Mouse (Mus musculus) thymus, postnatal 36 days (tissue): ENCODE measurements at regions not wholly inside any gene's neighbourhood (a gene's known extent, or its start where the extent isn't known, plus 50 kb on each side); places are given as distances from the start of the nearest gene placed in this dataset.

ENCODE experiments used
- DNase-seq, 2 experiments: peaks; one replicate each; pipeline ENCODE4 v3.0.0; 2022; ENCODE audit warnings: mixed read lengths in 2 of 2

DNA sequence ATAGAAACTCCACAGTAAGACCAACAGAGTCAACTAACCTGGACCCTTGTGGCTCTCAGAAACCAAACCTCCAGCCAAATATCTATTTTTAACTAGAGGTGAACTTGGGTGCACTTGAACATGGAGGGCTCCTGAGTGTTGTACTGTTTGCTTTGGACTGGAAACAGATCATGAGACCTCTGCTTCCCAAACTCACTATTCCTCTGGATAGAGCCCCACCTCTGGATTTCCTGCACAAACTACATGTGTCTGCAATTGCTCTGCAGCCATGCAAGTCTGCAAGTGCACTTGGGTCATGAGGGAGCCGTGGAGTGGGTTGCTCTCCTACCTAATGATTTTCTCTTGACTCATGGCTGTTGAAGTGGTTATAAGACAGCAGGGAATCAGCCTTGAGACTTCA, 759.9 kb upstream of the Fam160b2 start:
- no peak for DNase-seq

DNA sequence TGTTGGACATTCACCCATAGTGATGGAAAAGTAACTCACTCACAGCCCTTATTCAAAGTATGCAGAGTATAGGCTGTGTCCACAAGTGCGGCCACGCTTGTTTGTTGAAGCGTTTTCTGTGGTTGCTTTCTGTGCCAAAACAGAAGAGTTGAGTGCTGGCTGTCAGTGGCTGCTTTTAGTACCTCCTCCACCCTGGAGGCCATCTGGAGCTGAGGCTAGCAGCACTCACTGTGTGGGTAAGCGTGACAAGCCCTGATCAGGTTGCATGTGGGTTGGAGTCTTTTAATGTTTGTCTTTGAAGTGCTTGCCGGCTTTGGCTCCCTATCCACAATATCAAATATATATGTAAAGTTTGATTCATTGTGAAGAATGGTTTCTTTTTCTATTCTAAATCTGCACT, 738.6 kb upstream of the Fam160b2 start:
- no peak for DNase-seq

DNA sequence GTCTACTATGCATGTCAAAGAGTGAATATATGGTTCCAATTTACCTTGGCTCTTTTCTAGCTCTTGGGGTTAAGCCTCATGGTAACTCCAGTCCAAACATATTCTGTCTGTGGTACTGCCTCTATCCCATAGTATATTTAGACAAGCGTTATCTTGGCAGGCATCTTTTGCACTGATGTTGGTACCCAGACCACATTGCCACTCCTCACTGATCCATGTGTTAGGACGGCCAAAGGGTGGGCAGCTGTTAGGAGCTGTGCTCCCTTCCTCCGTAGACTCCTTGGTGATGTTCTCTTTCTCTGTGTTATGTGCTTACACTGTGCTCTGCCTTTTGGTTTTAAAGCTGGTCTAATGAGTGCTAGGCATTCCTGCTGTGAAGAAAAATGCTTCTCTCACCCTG, 737.3 kb upstream of the Fam160b2 start:
- no peak for DNase-seq

DNA sequence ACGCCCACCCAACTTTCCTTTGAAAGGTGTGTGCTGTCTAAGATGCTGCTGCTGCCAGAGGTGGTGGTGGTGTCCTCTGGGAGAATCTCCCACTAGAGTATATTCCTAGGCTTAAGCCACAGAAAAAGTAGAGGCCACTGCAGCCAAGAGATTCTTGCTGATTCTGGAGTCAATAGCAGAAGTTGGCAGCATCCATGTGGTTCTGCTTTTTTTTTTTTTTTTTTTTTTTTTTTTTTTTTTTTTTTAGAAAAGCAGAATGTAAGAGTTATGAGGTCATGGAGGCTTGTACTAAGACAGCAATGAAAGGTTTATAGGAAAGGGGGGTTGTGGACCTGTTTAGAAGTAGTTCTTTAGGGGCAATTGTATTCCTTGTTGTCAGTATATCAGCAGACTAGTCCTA, 734.4 kb upstream of the Fam160b2 start:
- DNase-seq = no peak

DNA sequence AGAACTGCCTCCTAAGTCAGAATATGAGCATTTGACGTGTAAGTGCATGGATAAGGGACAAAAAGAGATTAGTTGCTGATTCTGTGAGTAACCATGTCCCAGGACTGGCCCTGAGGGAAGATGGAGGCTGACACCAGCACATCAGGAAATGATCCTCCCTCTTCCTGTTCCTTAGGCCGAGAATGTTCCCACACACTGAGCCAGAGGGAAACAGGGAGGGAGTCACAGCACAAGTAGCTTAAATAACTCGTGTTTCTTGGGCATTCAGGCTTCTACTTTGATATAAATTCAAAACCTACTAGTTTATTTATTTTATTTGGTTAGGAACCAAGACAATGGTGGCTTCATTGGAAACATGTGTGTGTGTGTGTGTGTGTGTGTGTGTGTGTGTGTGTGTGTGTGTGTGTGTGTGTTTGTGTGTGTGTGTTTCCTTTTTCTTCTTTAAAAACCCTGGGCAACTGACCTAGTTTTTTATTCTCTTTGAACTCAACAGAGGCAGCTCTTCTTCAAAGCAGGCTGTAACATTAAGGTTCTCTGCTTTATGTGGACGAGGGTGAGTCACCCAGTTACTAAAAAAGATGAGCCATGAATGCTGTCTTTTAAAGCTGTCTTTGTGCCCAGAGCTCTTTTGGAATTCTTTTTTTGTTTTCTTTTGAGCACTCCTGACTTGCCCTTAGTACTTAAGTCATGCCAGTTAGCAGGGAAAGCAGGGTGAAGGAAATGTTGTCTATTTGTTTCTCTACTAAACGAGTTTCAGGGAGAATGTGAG, 730.4 kb upstream of the Fam160b2 start:
- no peak for DNase-seq

DNA sequence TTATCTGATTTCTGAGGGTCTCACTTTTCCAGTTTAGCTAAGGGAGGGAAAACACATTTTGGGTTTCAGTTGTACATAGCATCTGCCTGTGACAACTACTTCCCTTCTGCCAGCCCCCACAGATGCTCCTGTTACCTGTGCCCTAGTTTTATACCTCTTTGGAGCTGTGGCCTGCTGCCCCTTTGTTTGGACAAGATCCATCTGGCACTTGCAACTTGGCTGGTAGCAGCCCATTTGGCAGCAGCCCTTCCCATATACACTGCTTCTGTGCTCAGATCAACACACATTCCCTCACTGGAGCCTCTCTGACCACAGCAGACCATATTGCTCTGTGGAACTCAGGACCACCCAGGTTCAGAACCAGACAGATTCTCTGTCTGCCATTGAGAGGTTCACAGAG, 728.0 kb upstream of the Fam160b2 start:
- DNase-seq = no peak

DNA sequence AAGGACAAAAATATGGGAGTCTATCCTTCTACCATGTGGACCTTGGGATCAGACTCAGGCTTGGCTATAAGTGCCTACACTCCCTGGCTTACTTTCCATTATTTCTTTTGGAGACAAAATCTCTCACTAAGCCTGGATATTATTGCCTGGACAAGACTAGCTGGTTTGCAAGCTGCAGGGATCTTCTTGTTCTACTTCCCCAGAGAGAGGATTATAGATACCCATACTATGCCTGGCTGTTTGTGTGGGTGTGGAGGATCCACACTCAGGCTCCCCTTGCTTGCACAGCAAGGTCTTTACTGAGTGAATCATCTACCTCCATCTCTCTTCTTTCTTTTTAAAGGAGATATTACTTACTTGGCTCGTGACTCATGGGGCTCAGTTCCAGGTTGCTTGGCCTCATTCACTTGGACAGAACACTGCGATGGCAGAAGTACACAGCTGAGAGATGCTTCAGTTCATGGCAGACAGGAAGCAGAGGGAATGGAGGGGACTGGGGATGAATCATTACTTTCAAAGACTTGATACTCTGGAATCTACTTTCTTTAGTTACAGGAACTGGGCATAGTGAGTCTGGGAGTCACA, 727.0 kb upstream of the Fam160b2 start:
- DNase-seq = no peak

DNA sequence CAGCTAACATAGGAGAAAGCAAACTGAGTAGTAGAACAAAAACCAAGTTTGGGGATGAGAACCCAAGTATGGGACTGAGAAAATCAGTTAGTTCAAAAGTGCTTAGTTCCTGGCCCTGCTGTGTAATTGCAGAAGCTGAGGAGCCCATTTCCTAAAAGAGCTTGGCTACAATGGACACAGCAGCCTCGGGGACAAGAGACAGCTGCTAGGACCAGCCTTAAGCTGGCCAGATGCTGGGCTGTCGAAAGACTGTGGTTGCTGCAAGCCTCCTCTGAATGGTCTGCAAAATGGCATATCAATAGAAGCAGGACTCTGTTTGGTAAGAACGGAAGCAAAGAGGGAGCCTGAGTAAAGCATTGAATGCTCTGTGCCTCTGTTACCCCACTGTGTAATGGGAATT, 715.6 kb upstream of the Fam160b2 start:
- no peak for DNase-seq

DNA sequence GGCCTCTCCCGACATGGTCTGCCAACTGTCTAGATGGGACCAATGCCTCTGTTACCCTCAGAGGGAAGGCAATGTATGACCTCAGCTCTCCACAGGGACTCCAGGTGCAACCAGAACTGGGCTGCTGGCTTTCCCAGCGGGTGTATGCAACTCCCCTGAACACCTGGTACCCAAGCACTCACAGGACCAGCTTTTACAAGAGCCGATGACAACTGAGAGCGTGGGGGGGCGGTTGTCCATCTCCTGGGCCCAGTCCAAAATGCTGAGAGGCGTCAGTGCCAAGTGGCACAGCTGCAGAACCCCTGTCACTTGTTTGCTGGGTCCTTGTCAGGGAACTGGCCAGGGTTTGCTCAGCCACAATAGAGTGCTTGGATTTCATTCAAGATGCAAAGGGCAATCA, 700.1 kb upstream of the Fam160b2 start:
- no peak for DNase-seq

DNA sequence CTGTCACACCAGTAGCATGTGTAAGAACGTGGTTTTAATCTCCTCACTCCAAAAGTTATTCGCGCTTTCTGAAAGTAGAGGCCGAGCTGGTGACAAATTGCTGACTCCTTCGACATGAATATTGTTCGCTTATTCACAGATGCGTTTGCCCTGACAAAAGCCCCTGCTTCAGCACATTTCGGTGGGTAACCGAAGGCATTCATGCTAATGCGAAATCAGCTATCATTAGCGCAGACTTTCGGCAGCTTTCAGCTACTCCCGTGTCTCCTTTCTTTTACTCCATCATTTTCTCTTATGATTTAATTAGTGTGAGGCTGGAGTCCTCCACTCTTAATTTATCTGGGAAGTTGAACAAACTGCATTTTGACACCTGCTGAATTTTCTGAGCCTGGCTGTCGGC, 681.9 kb upstream of the Fam160b2 start:
- DNase-seq = no peak

DNA sequence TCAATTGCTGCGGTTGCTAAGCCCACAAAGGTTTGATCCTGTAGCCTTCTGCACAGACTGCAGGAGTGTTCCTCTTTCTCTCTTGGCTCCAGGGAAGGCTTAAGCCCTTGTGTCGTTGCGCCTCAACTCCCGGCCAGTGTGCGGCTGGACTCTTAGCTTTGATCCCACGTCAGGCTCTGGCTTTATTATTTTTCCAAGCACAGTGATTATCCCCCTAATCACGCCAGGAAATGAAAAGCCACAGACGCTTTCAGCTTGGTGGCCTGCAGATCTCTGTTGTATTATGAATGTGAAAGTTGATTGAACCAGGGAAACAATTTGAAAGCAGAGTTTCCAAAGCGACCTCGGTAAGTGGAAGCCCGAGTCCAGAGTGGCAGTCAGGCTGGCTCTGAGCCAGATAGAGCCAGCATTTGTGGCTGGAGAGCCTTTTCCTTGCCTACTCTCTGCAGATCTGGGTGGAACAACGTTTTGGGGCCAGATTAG, 676.7 kb upstream of the Fam160b2 start:
- no peak for DNase-seq

DNA sequence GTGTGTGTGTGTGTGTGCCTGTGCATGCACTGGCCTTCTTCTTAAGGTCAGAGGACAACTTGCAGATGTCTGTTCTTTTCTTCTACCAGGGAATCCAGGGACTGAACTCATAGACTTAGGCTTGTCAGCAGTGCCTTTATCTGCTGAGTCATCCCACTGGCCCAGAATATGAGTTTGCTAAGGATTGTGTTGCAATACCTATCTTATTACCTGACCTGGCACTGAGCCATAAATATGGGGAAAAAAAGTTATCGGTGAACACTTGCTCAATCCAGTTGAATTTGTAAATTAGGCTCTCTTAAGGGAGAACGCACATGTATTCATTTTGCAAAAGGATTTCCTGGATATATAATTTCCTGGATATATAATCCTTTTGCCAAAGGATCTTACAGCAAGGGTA, 672.8 kb upstream of the Fam160b2 start:
- no peak for DNase-seq

DNA sequence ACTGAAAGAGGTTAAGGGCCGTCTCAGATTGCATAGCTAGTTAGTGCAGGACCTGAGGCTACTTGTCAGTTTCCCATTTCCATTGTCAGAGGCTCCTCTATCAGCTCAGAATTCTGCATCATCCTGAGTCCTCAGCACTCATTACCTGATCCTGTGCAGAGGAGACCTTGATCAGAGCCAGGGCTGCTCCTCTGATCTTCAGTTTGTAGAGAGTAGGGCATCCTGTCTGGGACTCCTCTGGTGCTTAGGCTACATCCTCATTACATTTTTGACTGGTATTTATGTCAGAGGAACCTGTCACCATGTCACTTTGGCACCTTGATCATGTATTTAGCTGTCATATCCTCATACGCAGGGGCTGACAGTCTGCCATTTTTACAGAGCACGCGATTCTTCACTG, 658.0 kb upstream of the Fam160b2 start:
- DNase-seq = no peak

DNA sequence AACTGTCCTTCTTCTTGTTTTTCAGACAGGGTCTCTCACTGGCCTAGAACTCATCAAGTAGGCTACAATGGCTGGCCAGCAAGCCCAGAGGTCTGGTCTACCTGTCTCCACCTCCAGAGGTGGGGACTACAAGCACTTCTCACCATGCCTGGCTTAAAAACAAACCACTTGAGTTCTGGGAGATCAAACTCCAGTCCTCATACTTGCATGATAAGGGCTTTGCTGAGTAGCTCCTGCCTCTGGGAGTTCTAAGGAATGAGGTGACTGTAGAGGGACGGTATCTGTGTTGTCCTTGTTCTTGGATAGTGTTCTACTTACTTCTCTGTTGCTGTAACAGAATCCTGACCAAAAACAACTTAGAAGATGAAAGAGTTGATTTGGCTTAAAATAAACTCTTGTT, 654.6 kb upstream of the Fam160b2 start:
- no peak for DNase-seq

DNA sequence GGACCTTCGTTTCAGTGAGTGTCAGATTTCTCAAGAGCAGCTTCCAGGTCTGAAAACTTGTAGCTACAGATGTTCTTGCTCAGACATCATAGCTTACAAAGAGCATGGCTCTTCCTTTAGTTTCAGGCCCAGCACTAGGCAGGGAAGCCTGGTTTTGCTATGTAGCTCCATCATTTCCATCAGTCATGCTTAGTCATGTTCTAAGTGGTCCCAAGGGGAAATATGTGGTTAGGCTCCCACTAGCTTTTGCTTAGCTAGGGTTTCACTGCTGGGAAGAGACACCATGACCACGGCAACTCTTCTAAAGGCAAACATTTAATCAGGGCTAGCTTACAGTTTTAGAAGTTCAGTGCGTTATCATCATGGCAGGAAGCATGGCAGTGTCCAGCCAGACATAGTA, 652.5 kb upstream of the Fam160b2 start:
- DNase-seq = no peak

DNA sequence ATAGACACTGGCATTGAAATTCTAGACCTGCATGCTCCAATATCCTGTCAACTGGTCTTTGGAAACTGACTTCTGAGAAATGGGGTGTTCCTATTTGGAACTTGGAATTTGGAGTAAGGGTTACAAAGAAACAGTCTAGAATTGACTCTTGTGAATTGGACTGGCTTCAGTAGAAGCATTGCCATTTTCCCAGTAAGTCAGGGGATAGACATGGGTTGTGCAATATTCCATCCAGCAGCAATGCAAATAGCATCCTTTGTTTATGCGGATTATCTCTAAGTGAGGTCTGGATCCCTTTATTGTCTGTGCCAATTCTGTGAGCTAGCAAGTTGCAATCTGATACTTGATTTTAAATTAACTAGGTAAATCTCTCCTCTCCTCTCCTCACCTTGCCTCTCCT, 651.5 kb upstream of the Fam160b2 start:
- DNase-seq = no peak

DNA sequence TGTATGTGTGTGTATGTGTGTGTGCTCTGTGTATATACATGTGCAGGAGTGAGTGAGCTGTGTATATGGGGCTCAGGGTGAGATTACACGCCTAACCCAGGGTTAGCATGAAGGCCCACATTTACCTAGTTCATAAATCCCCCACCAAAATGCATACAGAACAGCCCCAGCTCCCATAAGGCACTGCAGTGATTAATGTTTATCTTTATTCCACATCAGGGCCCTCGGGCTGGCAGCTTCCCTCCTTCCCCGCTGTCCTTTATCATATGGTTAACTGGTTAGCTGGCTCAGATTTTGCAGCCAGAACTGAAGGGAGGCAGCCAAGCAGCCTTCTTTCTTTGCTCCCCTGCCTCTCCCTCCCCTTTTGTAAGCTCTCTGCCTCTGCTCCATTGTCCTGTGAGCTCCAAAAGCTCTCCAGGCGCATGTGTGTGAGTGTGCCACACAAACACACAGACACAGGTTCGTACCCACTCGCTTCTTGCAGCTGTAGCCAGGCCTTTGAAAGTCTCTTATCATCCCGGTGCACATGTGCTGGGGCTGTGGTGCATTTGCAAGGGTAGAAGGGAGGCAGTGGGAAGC, 649.8 kb upstream of the Fam160b2 start:
- no peak for DNase-seq

DNA sequence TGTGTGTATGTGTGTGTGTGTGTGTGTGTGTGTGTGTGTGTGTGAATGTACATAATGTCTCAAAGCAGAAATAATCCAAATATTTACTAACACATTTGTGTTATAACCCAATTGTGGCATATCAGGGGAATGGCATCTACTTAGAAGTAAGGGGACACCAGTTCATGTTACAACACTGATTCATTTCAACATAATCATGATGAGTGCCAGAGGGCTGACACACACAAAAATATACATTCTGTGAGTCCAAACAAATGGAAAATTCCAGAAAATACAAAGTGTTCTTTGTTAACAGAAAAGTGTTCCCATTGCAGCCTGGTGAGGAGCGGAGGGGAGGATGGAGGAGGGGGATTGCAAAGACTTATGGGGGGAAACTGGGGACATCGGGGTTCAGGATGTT, 648.9 kb upstream of the Fam160b2 start:
- no peak for DNase-seq

DNA sequence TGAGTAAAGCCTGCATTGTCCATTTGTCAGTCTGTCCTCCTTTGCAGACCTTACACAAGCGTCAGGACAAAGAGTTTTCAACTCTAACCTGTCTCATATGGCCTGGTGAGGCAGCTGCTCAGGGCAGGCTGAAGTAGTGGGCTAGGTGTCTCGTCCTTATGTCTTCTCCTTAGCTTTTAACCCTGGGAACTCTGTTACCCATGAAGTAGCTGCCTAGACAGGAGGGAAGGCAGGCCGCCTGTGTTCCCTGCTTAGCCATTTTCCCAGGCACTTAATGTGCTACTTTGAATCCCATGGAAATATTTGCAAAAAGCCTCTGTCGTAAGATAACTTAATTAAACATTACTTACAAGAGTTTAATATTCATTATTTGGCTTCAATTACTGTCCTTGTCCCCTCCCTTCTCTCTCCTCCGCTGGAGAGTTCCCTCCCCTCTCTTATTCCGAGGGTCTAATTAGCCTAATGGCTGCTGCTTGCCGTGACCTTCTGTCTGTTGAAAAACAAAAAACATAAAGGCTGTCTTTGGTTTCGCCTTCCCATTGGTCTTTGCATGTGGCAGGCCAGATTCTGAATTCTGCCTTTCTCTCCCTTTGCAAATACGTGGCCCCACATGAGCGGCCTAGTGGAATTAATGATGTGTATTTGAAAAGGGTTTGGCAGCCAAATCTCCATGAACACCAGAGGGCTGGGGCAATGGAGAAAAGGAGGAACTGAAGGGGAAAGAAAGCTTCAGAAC, 642.2 kb upstream of the Fam160b2 start:
- DNase-seq = no peak

DNA sequence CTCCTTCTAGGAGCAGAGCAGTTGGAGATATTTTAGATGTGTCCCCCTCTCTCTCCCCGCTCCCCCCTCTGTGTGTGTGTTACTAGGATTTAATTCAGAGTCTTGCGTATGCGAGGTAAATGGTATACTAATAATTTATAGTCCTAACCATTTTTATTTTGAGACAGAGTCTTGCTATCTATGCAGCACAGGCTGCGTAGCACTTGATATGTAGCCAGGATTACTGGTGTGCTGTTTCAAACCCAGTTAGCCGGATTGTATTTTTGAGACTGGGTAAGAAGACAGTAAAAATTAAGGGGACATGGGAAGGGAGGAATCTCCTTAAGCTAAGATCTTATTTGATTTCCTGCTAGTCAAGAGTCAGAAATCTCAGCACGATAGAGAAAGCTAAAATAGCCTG, 636.6 kb upstream of the Fam160b2 start:
- DNase-seq = no peak

DNA sequence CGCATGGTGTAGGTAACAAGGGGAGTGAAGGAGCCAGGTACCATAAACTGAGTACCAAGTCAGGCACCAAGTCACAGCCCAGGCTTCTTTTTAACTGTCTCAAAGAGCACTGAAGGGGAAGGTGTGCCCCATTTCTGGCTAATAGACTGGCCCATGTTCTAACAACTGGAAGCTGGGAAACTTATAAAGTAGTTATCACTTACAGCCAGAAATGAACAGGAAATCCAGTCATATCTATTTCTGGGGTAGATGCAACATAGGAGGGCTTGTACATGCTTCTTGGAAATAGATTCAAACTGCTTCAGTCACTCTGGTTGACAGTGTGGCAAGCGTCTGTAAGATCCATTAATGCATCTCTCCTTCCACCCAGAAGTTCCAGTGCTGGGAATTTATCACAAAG, 635.3 kb upstream of the Fam160b2 start:
- DNase-seq = no peak

DNA sequence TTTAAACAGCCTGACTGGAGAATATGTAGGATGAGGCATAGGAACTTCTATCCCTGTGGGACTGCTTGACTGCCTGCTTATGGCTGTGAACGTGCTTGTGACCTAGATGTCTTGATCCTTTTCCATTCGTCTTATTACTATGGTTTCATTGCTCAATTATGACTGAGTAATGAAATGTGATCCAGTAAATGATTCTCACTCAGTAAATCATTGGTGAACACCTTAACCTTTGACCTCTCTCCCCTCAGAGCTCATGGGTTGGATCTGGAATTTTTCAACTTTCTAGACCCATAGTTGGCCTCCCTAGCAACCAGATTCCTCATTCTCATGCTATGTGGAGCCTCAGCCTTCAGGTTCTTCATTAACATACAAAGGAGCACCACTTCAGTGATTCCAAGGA, 634.6 kb upstream of the Fam160b2 start:
- DNase-seq = no peak

DNA sequence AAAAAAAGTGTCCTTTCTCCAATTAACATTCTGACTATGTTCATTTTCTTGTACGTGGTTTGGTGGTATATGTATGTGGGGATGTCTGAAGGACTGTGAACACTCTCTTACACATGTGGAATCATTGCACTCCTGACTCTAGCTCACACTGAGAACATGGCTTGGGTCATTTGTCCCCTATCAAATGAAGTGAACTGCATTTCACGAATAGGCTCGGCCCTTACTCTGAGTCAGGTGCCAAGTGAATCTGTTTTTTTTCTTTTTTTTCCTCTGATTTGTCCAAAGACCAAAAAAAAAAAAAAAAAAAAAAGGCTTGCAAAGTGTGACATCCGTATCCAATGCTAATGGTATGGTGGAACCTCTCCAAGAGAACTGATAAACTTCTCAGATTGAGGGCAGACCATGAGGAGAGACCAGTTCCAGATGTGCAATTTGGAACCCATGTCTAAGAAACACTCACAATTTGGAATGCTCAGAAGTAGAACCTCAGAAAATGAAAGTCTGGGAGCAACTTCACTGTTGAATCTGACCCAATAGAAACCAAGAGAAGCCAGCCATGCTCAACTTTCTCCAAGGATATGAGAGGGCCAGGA, 631.7 kb upstream of the Fam160b2 start:
- no peak for DNase-seq
